18 mouse cellular contexts compared by ENCODE assay signal in genomic region chr13:46545081-46545480, GRCm38 (mm10). TPM values are rescaled to one million over a fixed set of nuclear protein-coding genes. Genes with fewer than 3 reads are reported as not detected.
DNase-seq lines count a peak whose midpoint lies in the region; ATAC-seq lines count a peak whose summit lies in the region.
"Had no signal": no experiment of that assay in that cellular context is flagged by ENCODE, and none has a peak within 500 bp of the region (broad histone marks: within the 10 kb centered on the region; RNA-seq: fewer than 3 reads in every experiment).

No protein-coding gene starts in this region.

- peak overlapping the region; percentile 74 for H3K27ac ChIP-seq in forebrain, embryonic 13.5 days
- H3K27ac ChIP-seq in midbrain, embryonic 10.5 days (replicated peaks) = peak overlapping the region; percentile 83
- H3K27ac ChIP-seq in neural tube, embryonic 12.5 days = no peak overlapping the region
- H3K27ac ChIP-seq in intestine, embryonic 15.5 days = no peak overlapping the region
- H3K27ac ChIP-seq: embryonic facial prominence, embryonic 12.5 days; heart, embryonic 13.5 days had no signal

- H3K9ac ChIP-seq in forebrain, embryonic 13.5 days = no peak overlapping the region
- no peak overlapping the region for H3K9ac ChIP-seq in neural tube, embryonic 12.5 days
- H3K9ac ChIP-seq in intestine, embryonic 15.5 days = no peak overlapping the region
- H3K9ac ChIP-seq: embryonic facial prominence, embryonic 12.5 days; heart, embryonic 13.5 days had no signal

- ATAC-seq in forebrain, embryonic 13.5 days = no peak
- ATAC-seq in neural tube, embryonic 12.5 days (ENCODE audit: low FRiP score, low read depth) = peak; percentile 61; the same call in 1 of the 2 replicates
- no peak for ATAC-seq in intestine, embryonic 15.5 days
- ATAC-seq: CD4-positive, CD25-positive, alpha-beta regulatory T cell, adult 4 months; lung, postnatal 0 days had no signal

- DNase-seq in embryo, embryonic 11 days = peak; percentile 49
- peak; percentile 62 for DNase-seq in midbrain, embryonic 10.5 days (ENCODE audit: low spot score)
- no peak for DNase-seq in cerebellum, postnatal 36 days
- no peak for DNase-seq in right cerebral cortex, postnatal 36 days (ENCODE audit: low spot score in 2 of 2)
- DNase-seq: adrenal gland, postnatal 36 days; cerebellum, adult 11-12 months; gastrocnemius, postnatal 36 days; kidney, adult 9 months; right cerebral cortex, postnatal 25 days; thymus, postnatal 14 days had no signal

- 3% methylated on average over 9 of the region's 9 CpGs for WGBS in forebrain, embryonic 13.5 days
- 11% methylated on average over 9 of the region's 9 CpGs for WGBS in midbrain, embryonic 10.5 days
- 28% methylated on average over 8 of the region's 9 CpGs for WGBS in neural tube, embryonic 12.5 days
- 69% methylated on average over 9 of the region's 9 CpGs for WGBS in intestine, embryonic 15.5 days

- H3K36me3 ChIP-seq in forebrain, embryonic 13.5 days (ENCODE audit: poor library complexity, severe bottlenecking) = no peaks in the 10 kb centered on the region
- no peaks in the 10 kb centered on the region for H3K36me3 ChIP-seq in midbrain, embryonic 10.5 days
- H3K36me3 ChIP-seq in neural tube, embryonic 12.5 days = no peaks in the 10 kb centered on the region
- H3K36me3 ChIP-seq in intestine, embryonic 15.5 days = no peaks in the 10 kb centered on the region
- H3K36me3 ChIP-seq: embryonic facial prominence, embryonic 12.5 days had no signal

- H3K9me3 ChIP-seq in forebrain, embryonic 13.5 days (replicated peaks) = no peaks in the 10 kb centered on the region
- no peaks in the 10 kb centered on the region for H3K9me3 ChIP-seq in midbrain, embryonic 10.5 days (replicated peaks)
- no peaks in the 10 kb centered on the region for H3K9me3 ChIP-seq in neural tube, embryonic 12.5 days
- no peaks in the 10 kb centered on the region for H3K9me3 ChIP-seq in intestine, embryonic 15.5 days
- H3K9me3 ChIP-seq: embryonic facial prominence, embryonic 12.5 days; heart, embryonic 13.5 days had no signal

- no peak overlapping the region for H3K4me3 ChIP-seq in forebrain, embryonic 13.5 days
- H3K4me3 ChIP-seq in midbrain, embryonic 10.5 days = 0 out of 2 replicates have a peak overlapping the region, but pooled peaks have one; percentile 16
- no peak overlapping the region for H3K4me3 ChIP-seq in neural tube, embryonic 12.5 days
- no peak overlapping the region for H3K4me3 ChIP-seq in intestine, embryonic 15.5 days (replicated peaks)
- H3K4me3 ChIP-seq: embryonic facial prominence, embryonic 12.5 days; heart, embryonic 13.5 days had no signal

- peaks cover 79% of the 10 kb centered on the region for H3K4me1 ChIP-seq in forebrain, embryonic 13.5 days
- peaks cover 57% of the 10 kb centered on the region for H3K4me1 ChIP-seq in midbrain, embryonic 10.5 days
- peaks cover 15% of the 10 kb centered on the region; the same call in 1 of the 2 replicates for H3K4me1 ChIP-seq in neural tube, embryonic 12.5 days
- no peaks in the 10 kb centered on the region for H3K4me1 ChIP-seq in intestine, embryonic 15.5 days (replicated peaks)
- H3K4me1 ChIP-seq: embryonic facial prominence, embryonic 12.5 days had no signal

- H3K4me2 ChIP-seq in forebrain, embryonic 13.5 days = 0 out of 2 replicates have a peak overlapping the region, but pooled peaks have one; percentile 3
- H3K4me2 ChIP-seq in neural tube, embryonic 12.5 days (replicated peaks) = peak overlapping the region; percentile 9; the same call in 1 of the 2 replicates
- no peak overlapping the region for H3K4me2 ChIP-seq in intestine, embryonic 15.5 days (replicated peaks)
- H3K4me2 ChIP-seq: embryonic facial prominence, embryonic 12.5 days; heart, embryonic 13.5 days had no signal

- no peaks in the 10 kb centered on the region for H3K27me3 ChIP-seq in forebrain, embryonic 13.5 days
- peaks cover 1% of the 10 kb centered on the region; the same call in 1 of the 2 replicates for H3K27me3 ChIP-seq in midbrain, embryonic 10.5 days (ENCODE audit: low read depth, poor library complexity, severe bottlenecking)
- no peaks in the 10 kb centered on the region for H3K27me3 ChIP-seq in neural tube, embryonic 12.5 days (replicated peaks)
- no peaks in the 10 kb centered on the region for H3K27me3 ChIP-seq in intestine, embryonic 15.5 days (replicated peaks)
- H3K27me3 ChIP-seq: embryonic facial prominence, embryonic 12.5 days; heart, embryonic 13.5 days had no signal

RNA-seq across cellular contexts. Expression of gene Cap2, which starts 43.4 kb away (rescaled TPM):
- polyA plus RNA-seq in forebrain, embryonic 13.5 days (2015; fragmentation: Nextera tagmentation; extraction: Ambion mirVana) = 10.8 and 11.8 TPM in 2 replicates
- polyA plus RNA-seq in midbrain, embryonic 10.5 days (2016; fragmentation: Nextera tagmentation; extraction: Ambion mirVana) = 9.2 and 11.2 TPM in 2 replicates
- polyA plus RNA-seq in neural tube, embryonic 12.5 days (2016; fragmentation: Nextera tagmentation; extraction: Ambion mirVana) = 9.4 and 13.5 TPM in 2 replicates
- polyA plus RNA-seq in intestine, embryonic 15.5 days (2015; fragmentation: Nextera tagmentation; extraction: Ambion mirVana) = 8.3 and 10.4 TPM in 2 replicates
- polyA plus RNA-seq: liver, adult 2 months had no signal

Comparison
In these comparisons a context has a peak if more than half of its experiments do, and no peak if none do; other contexts are left out.
1. DNase-seq: peak in embryo, embryonic 11 days (single experiment) and midbrain, embryonic 10.5 days (single experiment); none in cerebellum, postnatal 36 days (0 of 2) and right cerebral cortex, postnatal 36 days (0 of 2).
2. H3K27ac ChIP-seq: peak in forebrain, embryonic 13.5 days (single experiment) and midbrain, embryonic 10.5 days (single experiment); none in neural tube, embryonic 12.5 days (single experiment) and intestine, embryonic 15.5 days (single experiment).